12 mouse cellular contexts compared by ENCODE assay signal in the genomic region with DNA sequence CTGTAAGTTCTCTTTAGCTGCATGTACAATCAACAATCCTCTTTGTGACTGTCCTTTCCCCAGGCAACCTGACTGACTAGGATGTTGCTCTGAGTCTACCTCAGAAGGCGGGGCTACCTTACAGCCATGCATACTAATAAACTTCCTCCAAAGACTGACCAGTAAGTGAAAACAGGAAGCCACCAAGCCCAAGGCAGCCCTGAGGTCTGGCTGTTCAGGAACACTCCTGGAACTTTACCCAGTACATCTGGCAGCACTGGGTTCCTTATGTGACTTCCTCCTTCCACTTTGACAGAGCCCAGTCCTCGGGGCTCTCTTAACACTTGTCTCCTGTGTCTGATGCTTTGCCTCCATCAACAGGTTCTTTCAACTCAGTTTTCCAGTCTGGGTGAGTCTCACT.
DNase-seq lines count a peak whose midpoint lies in the region; ATAC-seq and TF ChIP-seq lines count a peak whose summit lies in the region.
"Had no signal": no experiment of that assay in that cellular context is flagged by ENCODE, and none has a peak within 500 bp of the region (broad histone marks: within the 10 kb centered on the region; RNA-seq: fewer than 3 reads in every experiment).

No protein-coding gene starts in this region.

- H3K4me2 ChIP-seq in embryonic facial prominence, embryonic 14.5 days (ENCODE audit: low read depth, low read length) = no peak overlapping the region
- H3K4me2 ChIP-seq in liver, embryonic 12.5 days = no peak overlapping the region

- H3K79me2 ChIP-seq in liver, adult 2 months (ENCODE audit: control insufficient read depth, insufficient read depth, low read length) = no peaks in the 10 kb centered on the region; the same call in 1 of the 2 replicates

- intact Hi-C loops in left cerebral cortex, postnatal 36 days (cut with DNase I) = no loop called here

- H3K27me3 ChIP-seq in embryonic facial prominence, embryonic 14.5 days (replicated peaks; ENCODE audit: control insufficient read depth, insufficient read depth, low read length) = no peaks in the 10 kb centered on the region
- H3K27me3 ChIP-seq in embryonic facial prominence, embryonic 10.5 days (replicated peaks; ENCODE audit: low read depth, poor library complexity, severe bottlenecking) = no peaks in the 10 kb centered on the region
- H3K27me3 ChIP-seq in liver, adult 2 months (ENCODE audit: control insufficient read depth, insufficient read depth, low read length) = no peaks in the 10 kb centered on the region
- H3K27me3 ChIP-seq in liver, embryonic 12.5 days (replicated peaks) = no peaks in the 10 kb centered on the region

- H3K9me3 ChIP-seq in embryonic facial prominence, embryonic 14.5 days (ENCODE audit: control insufficient read depth, low read length) = no peaks in the 10 kb centered on the region
- H3K9me3 ChIP-seq in embryonic facial prominence, embryonic 10.5 days = no peaks in the 10 kb centered on the region
- no peaks in the 10 kb centered on the region for H3K9me3 ChIP-seq in liver, embryonic 12.5 days (replicated peaks)
- H3K9me3 ChIP-seq: midbrain, embryonic 10.5 days had no signal

- 80% methylated on average over 2 of the region's 2 CpGs for WGBS in embryonic facial prominence, embryonic 14.5 days
- 81% methylated on average over 2 of the region's 2 CpGs for WGBS in embryonic facial prominence, embryonic 10.5 days
- 75% methylated on average over 2 of the region's 2 CpGs for WGBS in liver, adult 2 months
- 58% methylated on average over 2 of the region's 2 CpGs for WGBS in liver, embryonic 12.5 days (ENCODE audit: insufficient replicate concordance)

- no peak for TF ChIP-seq POLR2A in liver, adult 2 months (IDR thresholded peaks at IDR 0.05; ENCODE audit: extremely low read depth, insufficient read depth, low read length)

- no peak overlapping the region for H3K9ac ChIP-seq in embryonic facial prominence, embryonic 14.5 days (ENCODE audit: low read depth, low read length)
- no peak overlapping the region for H3K9ac ChIP-seq in liver, adult 2 months (ENCODE audit: low read depth, low read length)
- H3K9ac ChIP-seq in liver, embryonic 12.5 days = no peak overlapping the region

- DNase-seq in embryonic facial prominence, embryonic 14.5 days (ENCODE audit: low spot score) = peak; percentile 12
- DNase-seq in embryonic facial prominence, embryonic 10.5 days (ENCODE audit: low spot score) = no peak
- peak; percentile 44 for DNase-seq in liver, adult 2 months (ENCODE audit: extremely low read depth, low read depth, low spot score)
- peak; percentile 35 to 36 for DNase-seq in monocyte, adult 2 months (ENCODE audit: low read depth in 1 of 2, low spot score in 2 of 2)
- DNase-seq in left cerebral cortex, postnatal 36 days (ENCODE audit: low spot score in 2 of 2) = no peak
- DNase-seq: cerebellum, adult 2 months; kidney, postnatal 10 days; thymus, adult 2 months had no signal

- H3K4me3 ChIP-seq in embryonic facial prominence, embryonic 14.5 days (ENCODE audit: low read depth, low read length) = no peak overlapping the region
- no peak overlapping the region for H3K4me3 ChIP-seq in embryonic facial prominence, embryonic 10.5 days
- no peak overlapping the region for H3K4me3 ChIP-seq in liver, adult 2 months (ENCODE audit: insufficient read depth, low read depth, low read length)
- H3K4me3 ChIP-seq in liver, embryonic 12.5 days = no peak overlapping the region
- H3K4me3 ChIP-seq: midbrain, embryonic 10.5 days had no signal

- no peaks in the 10 kb centered on the region for H3K4me1 ChIP-seq in embryonic facial prominence, embryonic 14.5 days (ENCODE audit: control insufficient read depth, insufficient read depth, low read length)
- H3K4me1 ChIP-seq in embryonic facial prominence, embryonic 10.5 days = 0 out of 2 replicates have a peak, but pooled peaks cover 3% of the 10 kb centered on the region
- peaks cover 10% of the 10 kb centered on the region; the same call in 1 of the 2 replicates for H3K4me1 ChIP-seq in liver, adult 2 months (ENCODE audit: control insufficient read depth, insufficient read depth, low read length)
- peaks cover 46% of the 10 kb centered on the region for H3K4me1 ChIP-seq in liver, embryonic 12.5 days
- H3K4me1 ChIP-seq: midbrain, embryonic 10.5 days had no signal

- no peak for ATAC-seq in embryonic facial prominence, embryonic 14.5 days (ENCODE audit: low read depth)
- no peak for ATAC-seq in liver, embryonic 12.5 days
- ATAC-seq in granulocyte monocyte progenitor cell, adult 5-6 weeks (replicated peaks; ENCODE audit: poor library complexity, severe bottlenecking) = peak; percentile 91
- no peak for ATAC-seq in inflammation-experienced regulatory T-cells, adult 6 months

- peaks cover 56% of the 10 kb centered on the region for H3K36me3 ChIP-seq in embryonic facial prominence, embryonic 14.5 days (ENCODE audit: control insufficient read depth, insufficient read depth, low read length)
- peaks cover 52% of the 10 kb centered on the region for H3K36me3 ChIP-seq in embryonic facial prominence, embryonic 10.5 days (replicated peaks)
- peaks cover 71% of the 10 kb centered on the region for H3K36me3 ChIP-seq in liver, adult 2 months (ENCODE audit: control insufficient read depth, insufficient read depth, low read length)
- H3K36me3 ChIP-seq in liver, embryonic 12.5 days = peaks cover 83% of the 10 kb centered on the region

- TF ChIP-seq CTCF in liver, adult 2 months (IDR thresholded peaks at IDR 0.05; ENCODE audit: low read depth, low read length) = no peak

- H3K27ac ChIP-seq in embryonic facial prominence, embryonic 14.5 days (replicated peaks; ENCODE audit: low read depth, low read length) = no peak overlapping the region
- no peak overlapping the region for H3K27ac ChIP-seq in embryonic facial prominence, embryonic 10.5 days (replicated peaks)
- H3K27ac ChIP-seq in liver, adult 2 months (replicated peaks; ENCODE audit: insufficient read depth, low read depth, low read length) = 0 out of 2 replicates have a peak overlapping the region, but pooled peaks have one; percentile 49
- H3K27ac ChIP-seq in liver, embryonic 12.5 days = no peak overlapping the region
- H3K27ac ChIP-seq: midbrain, embryonic 10.5 days had no signal

Comparison
In these comparisons a context has a peak if more than half of its experiments do, and no peak if none do; other contexts are left out.
1. DNase-seq: peak in embryonic facial prominence, embryonic 14.5 days (single experiment), liver, adult 2 months (single experiment) and monocyte, adult 2 months (2 of 2); none in embryonic facial prominence, embryonic 10.5 days (single experiment) and left cerebral cortex, postnatal 36 days (0 of 2).